Mouse (Mus musculus) bone marrow, adult 2 months (tissue): ENCODE results near the gene Klkb1.

Source experiments
- CTCF ChIP-seq: fragments of 200-500 bp; IDR thresholded peaks from 2 replicates; pipeline ENCODE4 v1.5.1; 2011; ENCODE audit warnings: low read length, control low read depth; ENCODE audit not compliant: control insufficient read depth, insufficient read depth
- POLR2A ChIP-seq: fragments of 200-500 bp; IDR thresholded peaks from 2 replicates; pipeline ENCODE4 v1.6.1; 2011; ENCODE audit warnings: low read depth, mild to moderate bottlenecking, control low read depth, low read length, borderline replicate concordance; ENCODE audit not compliant: control insufficient read depth

GRCm38 (mm10) chr8:45333493-45333892 is 38.8 kb upstream of the Klkb1 start:
- TF ChIP-seq POLR2A (no peak), CTCF (no peak)
